Mouse (Mus musculus) CD4-positive naive resting alpha-beta T cell, adult 57 days (primary cell): ENCODE data around the gene Cisd1. TPM values are rescaled to one million over a fixed set of nuclear protein-coding genes. Genes with fewer than 3 reads are reported as not detected.

Source experiments
- total RNA-seq: library from RNA; stranded (reverse); gene quantifications from one replicate; pipeline ENCODE4 v1.2.4, GENCODE M21; 2023

Gene Cisd1
- total RNA-seq, result 8.1 TPM

DNA sequence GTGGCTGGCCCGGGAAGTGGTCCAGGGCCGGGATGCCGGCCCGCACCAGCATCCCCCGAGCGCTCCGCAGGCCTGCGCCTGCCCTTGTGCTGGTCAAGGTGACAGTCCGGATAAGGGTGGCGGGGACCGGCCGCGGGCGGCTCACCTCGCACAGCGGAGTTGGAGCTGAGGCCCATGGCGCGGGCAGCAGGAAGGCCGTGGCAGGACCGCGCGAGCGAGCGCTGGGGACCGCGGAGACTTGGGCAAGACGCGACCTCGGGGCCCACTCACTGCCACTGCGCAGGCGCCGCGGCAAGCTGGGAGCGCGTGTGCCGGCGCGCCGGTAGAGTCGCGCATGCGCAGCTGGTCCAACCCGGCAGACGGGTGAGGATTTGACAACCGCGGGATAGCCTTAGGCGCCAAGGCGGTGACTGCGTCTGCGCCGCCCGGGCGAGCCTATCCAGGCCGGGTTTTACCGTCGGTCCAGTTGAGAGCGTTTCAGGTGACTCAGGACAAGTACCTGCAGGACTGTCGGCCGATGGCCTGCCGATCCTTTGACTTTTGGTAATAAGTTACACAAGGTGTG lies at the start of gene Cisd1:
TSS of gene Cisd1 (minus strand) at position 376 of the 565 bp plus-strand sequence.

DNA sequence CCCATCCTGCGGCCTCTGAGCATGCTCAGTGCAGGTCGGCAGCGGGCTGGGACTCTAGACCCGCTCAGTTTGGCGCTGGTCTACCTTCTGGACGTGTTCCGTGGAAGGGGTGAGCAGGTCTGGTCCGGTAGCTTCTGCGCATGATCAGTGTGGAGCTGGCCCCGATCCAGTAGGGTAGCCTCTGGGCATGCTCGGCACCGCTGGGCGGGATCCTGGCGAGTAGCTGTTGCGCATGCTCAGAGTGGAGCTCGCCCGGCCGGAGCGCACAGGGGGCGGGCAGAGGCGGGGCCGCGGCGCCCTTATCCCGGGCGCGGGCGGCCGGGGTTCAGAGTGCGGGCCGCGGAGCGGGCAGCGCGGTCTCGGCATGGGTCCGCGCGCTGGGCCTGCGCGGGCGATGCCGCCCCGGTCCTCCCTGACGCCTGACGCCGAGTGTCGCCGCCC lies 2.8 kb upstream of the Cisd1 start, which contains the start of gene Ipmk:
TSS of gene Ipmk (plus strand) at position 255 of the 441 bp plus-strand sequence.

DNA sequence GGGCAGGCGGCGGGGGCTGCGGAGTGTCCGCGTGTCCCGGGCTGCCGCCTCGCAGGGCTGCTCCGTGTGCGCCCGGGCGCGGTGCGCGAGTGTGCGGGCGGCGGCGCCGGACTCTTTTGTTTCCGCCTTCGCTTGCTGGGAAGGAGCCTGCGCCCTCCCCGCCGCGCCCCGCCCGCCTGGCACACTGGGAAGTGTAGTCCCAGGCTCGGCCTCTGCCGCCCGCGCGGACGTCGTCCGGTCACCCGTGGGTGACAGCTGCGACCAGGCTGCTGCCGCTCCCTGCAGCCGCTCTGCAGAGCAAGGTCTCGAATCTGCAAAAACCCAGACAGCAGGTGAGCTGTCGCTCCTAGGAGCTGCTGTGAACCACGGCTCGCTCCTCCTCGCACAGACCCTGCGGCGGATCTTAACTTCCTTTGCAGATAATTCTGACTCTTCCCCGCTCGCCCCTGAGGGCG lies 59.6 kb downstream of the Cisd1 start, which contains the start of gene Ube2d1:
TSS of gene Ube2d1 (minus strand) at position 137 of the 455 bp plus-strand sequence.

Other genes starting within 250 kb of the Cisd1 start
- gene Bicc1, start 185.3 kb downstream of the Cisd1 start, total RNA-seq, result 0.33 TPM
- 55.5 TPM for gene Tfam, start 106.7 kb downstream of the Cisd1 start, total RNA-seq
- gene Ube2d1, start 59.7 kb downstream of the Cisd1 start, total RNA-seq, result 40.2 TPM
- gene Ipmk, start 2.8 kb upstream of the Cisd1 start, total RNA-seq, result 28.4 TPM